Mouse (Mus musculus): ENCODE measurements around the gene Hid1.

Hid1 gene

DNA sequence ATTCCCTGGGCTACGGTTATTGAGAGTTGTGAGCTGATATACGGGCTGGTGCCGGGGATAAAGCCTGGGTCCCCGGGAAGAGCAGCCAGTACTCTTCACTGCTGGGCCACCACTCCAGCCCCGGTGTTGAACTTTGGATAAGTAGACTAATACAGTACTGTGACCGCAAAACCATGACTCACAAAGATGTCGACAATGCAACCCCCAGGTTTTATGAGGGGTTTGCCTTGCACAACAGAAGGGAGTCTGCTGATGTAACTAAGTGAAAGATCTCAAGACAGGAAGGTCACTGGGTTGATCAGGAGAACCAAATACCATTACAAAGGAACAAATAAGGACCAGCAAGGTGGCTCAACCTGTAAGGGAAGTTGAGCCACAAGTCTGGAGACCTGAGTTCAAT is 9.2 kb upstream of the Hid1 start:
- DNase-seq (ENCODE audit: low spot score in 2 of 2), result no peak

DNA sequence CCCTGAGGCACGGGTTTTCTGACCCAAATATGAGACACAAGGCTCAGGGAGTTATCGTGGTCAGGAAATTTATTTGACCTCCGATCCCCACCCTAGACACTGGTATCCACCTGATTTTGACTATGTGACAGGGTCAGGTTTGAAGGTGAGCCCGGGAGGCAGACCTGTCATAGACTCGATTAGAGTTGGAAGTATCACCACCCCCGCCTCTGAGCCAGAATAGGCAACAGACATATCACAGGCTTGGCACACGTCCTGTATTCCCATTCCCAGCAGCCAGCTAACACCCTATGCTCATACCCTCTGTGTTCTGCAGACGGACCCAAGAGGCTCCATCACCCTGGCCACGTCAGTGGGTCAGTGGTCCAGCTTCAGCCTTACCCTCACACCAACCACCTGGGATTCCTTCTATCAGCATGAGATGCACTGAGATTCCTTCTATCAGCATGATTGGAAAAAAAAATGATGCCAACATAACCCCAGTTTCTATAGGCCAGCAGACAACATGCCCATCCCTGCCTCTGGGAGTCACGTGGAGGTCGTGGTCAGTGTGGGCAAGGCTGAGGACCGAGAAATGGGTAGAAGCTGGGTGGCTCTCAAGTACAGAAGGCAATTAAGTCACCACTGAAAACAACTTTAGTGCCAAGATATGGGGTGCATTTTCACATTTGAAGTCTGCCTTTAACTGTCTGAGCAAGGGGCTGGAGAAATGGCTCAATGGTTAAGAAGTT is 7.3 kb upstream of the Hid1 start:
- DNase-seq (ENCODE audit: low spot score in 2 of 2), result no peak

DNA sequence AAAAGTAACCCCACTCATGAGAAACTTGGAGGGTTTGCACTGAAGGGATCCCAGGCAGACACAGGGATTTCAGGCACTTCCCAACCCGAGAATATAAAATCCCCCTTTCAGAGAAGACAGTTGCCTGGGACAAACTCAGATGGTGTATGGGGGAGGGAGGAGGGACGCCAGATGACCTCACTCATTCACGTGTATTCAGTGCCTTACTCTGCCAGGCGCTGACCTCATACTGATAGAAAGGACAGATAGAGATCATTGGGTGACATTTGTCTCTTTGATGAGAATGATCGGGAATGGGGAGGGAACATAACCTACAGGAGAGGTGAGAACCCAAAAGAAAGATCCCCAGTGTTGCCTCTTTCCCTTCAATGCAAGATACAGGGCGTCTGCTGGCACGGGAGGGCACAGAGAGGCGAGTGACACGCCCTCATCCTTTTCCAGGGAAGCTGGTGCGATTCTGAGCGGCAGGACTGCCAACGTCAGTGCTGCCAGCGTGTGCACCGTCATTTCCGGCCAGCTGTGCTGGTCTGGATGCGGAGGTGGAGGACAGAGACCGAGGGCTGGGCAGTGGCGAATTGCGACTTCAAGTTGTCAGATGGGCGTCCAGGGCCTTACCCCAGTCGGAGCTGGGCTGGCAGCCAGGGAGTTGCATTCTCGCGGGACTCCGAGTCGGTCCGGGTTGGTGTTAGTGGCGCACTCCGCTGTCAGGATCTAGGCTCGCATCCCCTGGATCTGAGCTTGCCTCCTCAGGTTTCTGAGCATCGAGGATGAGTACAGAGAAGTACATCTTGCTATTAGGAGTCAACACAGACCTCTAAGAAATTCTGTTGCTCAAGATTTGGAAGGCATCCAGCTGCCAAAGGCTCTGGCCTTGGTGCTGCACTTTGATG is 6.5 kb upstream of the Hid1 start:
- DNase-seq (ENCODE audit: low spot score in 2 of 2), result no peak

DNA sequence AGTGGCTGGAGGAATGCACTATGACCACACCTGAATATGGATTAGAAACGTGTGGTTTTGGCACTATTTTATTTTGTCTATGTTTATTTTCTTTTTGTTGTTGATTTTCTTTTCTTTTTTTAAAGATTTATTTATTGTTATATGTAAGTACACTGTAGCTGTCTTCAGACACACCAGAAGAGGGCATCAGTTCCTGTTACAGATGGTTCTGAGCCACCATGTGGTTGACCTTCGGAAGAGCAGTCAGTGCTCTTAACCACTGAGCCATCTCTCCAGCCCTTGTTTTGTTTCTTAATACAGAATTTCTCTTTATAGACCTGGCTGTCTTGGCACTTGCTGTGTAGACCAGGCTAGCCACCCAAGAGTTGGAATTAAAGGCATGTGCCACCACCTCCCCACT is 5.2 kb upstream of the Hid1 start:
- DNase-seq (ENCODE audit: low spot score in 2 of 2), result no peak

DNA sequence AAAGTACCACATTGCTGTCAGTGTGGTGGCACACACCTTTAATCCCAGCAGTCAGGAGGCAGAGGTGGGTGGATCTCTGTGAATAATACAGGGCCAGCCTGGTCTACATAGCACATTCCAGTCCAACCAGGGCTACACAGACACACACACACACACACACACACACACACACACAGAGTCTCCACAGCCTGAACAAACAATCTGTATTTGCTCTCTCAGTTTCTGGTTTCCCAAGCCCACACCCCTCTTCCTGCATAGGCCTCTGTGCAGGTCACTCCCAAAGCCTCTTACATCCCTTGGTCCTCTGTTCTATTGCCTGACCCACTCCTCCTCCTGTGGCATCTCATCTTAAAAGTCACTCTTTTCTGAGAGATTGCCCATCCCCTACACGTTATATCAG is 4.5 kb upstream of the Hid1 start:
- DNase-seq (ENCODE audit: low spot score in 2 of 2), result no peak

DNA sequence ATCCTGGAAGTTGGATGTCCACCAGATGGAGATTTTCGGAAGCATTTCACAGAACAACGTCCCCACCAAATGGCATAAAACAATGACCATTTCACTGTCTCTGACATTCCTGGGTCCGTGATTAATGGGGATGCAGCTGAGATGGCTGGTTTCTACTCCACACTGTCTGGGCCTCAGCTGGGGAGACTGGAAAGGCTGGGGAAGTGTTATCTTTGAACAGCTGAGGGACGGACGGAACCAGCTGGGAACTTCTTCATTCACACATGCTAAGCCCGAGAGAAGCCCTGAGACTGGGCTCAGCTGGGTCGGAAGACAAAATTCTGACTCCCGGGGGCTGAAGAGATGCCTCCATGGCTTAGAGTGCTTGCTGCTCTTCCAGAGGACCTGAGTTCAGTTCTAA is 3.8 kb upstream of the Hid1 start:
- no peak for DNase-seq (ENCODE audit: low spot score in 2 of 2)

DNA sequence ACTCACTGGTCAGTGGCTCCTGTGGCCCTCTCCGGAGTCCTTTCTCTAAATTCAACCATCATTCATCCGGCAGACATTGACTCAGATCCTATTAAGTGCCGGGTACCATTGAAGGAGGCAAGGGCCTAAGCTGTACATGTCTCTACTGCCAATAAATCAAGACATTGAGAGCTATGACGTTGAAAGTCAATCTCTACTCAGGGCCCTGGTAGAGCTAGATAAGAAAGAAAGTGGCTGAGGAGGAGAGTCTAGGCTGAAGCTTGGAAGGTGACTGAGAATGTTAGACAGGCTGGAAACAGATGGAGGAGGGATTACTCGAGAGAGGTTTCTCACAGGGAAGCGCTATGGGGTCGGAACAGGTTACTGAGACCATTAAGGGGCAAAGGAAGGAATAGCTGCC is 2.8 kb upstream of the Hid1 start:
- no peak for DNase-seq (ENCODE audit: low spot score in 2 of 2)

DNA sequence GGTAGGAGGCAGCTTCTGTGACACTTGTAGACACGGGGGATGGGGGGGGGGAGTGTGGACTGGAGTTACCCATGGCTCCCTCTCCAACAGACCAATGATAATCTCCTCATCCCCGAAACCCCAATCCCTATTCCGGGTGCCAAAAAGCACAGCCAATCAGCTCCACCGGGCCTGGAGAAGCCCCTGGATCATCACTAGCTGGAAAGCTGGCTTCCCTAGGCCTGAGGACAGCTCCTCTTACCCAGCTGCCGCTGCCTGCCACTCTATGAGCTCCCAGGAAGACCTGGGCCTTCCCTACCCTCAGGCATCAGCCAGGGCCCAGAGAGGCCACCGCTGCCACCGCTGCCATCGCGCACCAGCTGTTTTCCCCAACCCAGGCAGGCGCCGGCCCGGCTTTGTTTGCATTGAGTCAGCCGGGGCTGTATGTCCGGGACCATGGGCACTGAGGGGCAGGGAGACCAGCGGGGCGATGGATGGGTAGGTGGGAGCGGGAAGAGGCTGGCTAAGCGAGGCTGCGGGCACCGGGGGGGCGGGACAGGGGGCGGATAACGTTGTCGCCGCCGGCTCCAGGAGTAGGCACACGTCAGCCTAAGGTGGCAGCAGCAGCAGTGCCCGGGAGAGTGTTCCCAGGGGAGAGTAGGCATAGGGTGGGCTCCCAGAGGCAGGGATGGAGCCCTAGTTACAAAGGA is 706 bp downstream of the Hid1 start:
- peak; percentile 27 to 35 for DNase-seq (ENCODE audit: low spot score in 2 of 2)

DNA sequence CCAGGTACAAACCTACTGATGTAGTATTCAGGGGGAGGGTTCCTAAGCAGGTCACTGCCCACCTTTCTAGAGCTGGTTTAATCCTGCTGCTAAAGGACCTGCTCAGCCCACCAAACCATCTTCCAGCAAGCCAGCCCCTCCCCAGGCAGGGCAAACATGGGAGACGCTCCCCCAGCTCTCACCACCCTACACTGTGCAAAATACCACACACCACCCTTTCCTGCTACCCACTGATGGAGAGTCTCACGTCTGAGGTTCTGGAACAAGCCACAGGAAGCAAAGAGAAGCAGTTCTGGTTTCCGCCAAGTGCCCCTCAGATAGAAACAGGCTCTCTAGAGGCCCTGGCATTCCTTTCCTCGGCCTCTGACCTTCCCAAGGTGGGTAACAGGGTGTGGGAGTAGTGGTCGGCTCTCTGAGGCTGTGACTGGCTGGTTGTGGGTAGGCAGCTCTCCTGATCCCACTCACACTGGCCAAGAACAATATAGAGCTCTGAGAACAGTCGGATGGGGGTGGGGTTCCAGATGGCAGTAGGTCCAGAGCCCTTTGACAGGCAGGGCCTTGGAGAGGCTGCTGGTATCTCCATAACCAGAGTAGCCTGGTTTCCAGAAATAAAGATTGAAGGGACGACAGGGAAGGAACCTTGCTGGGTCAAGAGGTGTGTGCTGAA is 1.4 kb downstream of the Hid1 start:
- DNase-seq (ENCODE audit: low spot score in 2 of 2), result no peak

DNA sequence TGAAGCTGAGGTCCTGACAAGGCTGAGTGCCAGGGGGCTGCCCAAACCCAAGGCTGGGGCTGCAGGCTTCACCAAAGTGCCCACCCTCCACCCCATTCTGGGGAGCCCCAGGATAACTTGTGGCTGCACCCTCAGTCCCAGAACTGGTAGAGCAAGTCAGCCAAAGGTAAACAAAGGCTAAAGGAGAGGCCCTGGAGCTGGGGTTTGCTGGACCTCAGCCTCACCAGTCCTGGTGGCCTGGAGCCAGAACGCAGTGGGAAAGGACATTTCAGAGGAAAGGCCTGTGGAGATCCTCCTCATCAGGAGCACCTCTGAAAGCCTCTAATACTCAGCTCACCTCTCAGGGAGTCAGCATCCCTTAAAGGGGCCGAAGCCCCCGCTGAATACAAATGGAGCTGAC is 3.4 kb downstream of the Hid1 start:
- no peak for DNase-seq (ENCODE audit: low spot score in 2 of 2)

DNA sequence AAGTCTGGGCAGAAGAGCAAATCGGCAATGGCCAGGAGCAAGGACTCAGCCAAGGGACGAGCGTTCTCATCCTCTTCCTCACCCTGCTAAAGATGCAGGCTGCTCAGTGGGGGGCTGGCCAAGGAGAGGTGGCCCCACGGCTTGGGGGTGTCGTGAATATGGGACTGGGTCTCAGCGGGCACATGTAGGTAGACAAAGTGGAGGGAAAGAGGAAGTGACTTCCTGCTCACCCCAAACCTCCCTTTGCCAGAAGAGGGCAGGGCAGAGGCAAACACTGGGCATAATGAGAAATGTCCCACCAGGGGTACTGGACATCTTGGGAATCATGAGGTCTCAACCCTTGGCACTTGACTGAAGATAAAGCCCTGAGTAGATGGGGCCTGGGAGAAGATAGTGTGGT is 7.8 kb downstream of the Hid1 start:
- peak; percentile 29 to 54 for DNase-seq (ENCODE audit: low spot score in 2 of 2)

DNA sequence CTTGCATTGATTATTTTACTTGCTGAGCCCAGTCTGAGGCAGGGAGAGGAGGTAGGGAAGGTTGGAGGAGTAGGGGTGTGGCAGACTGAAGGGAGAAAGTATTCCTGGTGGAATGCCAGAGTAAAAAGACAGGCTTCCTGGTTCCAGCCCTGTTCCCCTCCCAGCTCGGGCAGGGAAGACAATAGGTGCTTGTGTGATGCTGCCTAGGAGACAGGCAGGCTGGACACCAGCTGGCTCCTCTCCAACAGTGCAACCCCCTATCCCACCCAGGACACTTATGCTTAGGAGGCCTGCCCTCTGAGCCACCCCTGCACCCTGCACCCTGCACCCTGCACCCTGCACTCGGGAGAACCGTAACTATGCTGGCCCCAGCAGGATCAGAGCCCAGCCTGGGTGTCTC is 8.3 kb downstream of the Hid1 start:
- DNase-seq (ENCODE audit: low spot score in 2 of 2), result no peak

DNA sequence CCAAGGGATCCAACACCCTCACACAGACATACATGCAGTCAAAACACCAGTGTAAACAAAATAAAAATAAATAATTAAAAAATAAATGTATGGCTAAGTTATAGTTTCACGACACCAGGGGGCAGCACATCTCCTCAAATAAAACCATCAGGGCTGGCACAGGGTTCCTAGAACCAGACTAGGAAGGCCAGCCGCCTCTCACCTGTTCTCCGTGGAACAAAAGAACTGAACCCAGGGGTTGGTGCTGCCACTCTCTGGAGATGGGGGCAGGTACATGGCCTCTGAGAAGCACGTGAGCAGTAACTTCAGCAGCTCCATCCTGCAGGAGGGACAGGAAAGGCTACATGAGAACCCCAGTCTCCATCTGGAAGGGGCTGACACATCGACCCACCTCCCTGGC is 9.1 kb downstream of the Hid1 start:
- DNase-seq (ENCODE audit: low spot score in 2 of 2), result peak; percentile 57 to 81

DNA sequence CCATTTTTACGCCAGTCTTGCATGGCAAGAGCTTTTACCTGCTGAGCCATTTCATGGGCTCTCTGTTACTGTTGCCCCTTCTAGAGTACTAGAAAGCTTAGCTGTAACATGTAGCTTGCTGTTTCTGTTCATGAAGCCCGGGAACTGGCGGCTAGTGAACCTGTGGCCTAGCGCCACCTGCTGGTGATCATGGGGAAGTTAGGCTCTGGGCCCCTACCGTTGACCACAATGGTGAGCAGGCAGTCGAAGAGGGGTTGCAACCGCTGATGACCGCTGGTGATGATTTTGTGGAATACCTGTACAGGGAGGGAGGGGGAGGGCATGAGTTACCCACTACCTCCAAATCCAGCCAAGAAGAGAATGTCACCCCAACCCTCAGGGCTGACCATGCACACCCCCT is 13.4 kb downstream of the Hid1 start:
- peak in 1 of 2 experiments; percentile 69 for DNase-seq (ENCODE audit: low spot score in 2 of 2)

DNA sequence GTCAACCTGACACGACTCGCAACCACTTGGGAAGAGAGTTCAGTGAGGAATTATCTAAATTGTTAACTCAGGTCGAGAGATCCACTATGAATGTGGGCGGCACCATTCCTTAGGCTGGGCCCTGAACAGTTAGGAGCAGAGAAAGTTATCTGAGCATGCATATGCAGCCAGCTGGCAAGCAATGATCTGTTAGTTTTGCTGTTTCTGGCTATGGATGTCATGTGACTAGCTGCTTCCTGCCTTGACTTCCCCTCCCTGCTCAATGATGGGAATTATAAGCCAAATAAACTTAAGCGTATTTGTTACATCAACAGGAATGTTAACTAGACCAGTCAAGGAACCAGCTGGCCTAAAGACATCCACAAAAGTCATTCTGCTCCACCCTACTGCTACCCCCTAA is 14.2 kb downstream of the Hid1 start:
- DNase-seq (ENCODE audit: low spot score in 2 of 2), result no peak

DNA sequence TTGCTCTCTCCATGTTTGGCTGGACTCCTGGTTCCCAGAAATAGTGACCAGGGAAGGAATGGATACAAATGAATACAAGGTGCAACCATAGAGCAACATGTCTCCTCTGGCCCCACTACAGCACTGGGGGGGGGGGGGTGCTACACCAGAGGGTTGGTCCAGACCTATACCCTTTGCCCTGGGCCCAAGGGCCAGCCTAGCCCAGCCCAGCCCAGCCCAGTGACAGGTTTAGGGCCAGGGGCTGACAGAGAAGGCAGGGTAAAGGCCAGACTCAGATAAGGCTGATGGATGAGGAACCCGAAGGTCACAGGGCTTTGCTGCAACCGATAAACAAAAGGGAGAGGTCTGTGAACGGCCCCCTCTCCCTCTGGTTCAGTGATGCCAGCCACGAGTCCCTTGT is 17.6 kb downstream of the Hid1 start:
- DNase-seq (ENCODE audit: low spot score in 2 of 2), result no peak

DNA sequence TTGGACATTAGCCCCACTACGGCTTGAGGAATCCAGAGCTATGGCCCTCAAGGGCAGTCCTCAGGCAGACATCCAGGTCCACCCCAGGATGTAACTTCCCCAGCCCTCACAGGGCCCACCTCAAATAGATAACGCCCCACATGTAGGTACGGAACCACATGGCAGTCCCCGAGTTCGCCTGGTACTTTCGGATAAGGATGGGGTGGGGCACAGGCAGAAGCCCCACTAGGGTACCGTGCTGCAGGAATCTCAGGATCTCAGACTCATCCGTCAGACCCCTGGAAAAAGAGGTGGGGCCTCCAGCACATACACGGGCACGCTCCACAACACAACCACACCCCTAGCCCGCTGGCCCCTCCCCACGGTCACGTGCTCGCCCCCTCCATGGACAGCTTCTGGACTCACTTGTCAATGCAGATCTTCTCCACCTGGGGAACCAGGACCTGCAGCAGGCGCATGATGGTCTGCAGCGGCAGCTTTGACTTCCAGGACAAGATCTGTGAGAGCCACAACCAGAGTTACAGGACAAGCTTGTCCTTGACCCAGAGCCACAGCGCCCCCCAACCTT is 18.8 kb downstream of the Hid1 start:
- no peak for DNase-seq (ENCODE audit: low spot score in 2 of 2)

DNA sequence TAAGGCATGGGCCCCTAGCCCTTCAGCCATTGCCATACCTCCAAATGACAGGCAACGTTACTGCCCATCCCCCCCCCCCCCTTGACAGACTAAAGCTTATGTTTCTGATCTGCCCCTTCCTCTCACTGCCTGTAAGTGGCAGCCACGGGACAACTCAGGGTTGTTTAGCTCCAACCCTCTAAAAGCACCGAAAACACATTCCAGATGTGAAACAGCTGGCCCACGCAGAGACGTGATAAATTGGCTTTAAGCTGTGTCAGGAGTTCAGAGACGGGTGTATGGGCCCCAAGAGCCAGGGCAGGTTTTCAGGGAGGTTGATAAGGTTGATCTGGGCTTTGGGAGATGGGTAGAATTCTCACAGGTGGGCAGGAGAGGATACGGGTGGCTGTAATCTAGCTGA is 22.0 kb downstream of the Hid1 start:
- DNase-seq (ENCODE audit: low spot score in 2 of 2), result no peak

DNA sequence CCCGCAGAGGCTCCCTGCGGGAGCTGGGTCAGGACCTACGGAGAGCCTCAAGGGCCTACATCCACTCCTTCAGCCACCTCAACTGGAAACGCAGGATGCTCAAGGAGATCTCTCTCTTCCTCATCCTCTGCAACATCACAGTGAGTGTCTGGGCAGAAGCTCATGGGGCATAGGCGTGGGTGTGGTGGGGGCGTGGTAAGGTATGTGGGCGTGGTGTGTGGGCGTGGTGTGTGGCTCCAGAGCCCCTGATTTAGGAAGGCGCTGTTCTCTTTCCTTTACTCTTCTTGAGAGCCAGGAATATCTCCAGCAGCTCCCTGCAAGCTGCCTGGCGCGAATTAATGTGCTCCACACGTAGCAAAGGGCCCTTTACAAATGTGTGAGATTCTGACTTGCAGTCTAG is 22.6 kb downstream of the Hid1 start:
- no peak for DNase-seq (ENCODE audit: low spot score in 2 of 2)

DNA sequence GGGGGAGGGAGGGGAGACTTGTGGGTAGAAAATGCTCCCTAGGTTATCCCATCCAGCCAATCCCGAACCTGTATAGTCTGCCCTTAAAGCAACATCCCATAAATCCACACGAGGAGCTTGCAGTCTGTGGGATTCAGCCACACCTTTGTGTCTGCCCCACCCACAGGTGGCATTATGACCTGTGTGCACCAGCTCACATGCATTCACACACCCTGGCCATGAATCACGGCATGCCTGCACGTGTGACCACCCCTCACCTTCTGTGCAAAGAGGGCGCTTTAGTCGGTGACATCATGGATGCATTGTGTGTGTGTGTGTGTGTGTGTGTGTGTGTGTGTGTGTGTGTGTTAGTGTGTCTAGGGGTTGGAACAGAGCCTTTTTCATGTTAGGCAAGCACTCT is 25.7 kb downstream of the Hid1 start:
- DNase-seq (ENCODE audit: low spot score in 2 of 2), result no peak

DNA sequence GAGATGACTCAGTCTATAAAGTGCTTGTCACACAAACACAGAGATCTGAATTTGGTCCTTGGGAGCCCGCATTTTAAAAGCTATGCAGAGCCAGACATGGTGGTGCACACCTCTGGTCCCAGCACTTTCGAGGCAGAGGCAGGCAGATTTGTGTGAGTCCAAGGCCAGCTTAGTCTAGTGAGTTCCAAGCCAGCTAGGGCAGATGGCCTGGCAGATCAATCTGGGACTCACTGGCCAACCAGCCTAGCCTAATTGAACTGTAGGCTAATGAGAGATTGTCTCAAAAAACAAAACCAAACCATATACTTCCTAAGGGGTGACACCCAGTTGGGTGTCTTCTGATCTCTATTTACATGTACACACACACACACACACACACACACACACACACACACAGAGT is 26.3 kb downstream of the Hid1 start:
- DNase-seq (ENCODE audit: low spot score in 2 of 2), result no peak

DNA sequence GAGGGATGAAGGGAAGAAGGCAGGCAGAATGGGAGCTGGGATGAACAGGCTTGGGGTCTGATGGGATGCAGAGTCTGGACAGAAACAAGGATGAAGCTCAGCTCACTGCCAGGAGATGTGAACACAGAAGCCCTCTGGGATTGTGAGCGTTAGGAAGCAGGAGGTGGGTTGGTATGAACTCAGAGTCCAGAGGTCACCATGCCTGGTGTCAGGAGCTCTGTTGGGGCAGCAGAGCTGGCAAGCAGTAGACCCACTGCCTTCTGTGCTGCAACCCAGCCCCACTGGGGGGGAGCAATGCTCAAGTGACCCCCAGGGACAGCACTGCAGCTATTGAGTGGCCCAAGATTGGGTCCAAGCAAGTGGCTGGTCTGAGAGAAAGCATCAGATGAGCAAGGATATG is 29.7 kb downstream of the Hid1 start:
- no peak for DNase-seq (ENCODE audit: low spot score in 2 of 2)

Data from thymus, postnatal 10 days (tissue).